Mouse (Mus musculus): ENCODE data around the gene Psip1.

The Psip1 gene

GRCm38 (mm10) chr4:83486117-83486901, at the start of gene Psip1:
Psip1 (minus strand) TSS chr4:83486459.
- in situ Hi-C loops (cut with MboI, MseI), result no loop called here

GRCm38 (mm10) chr4:83534024-83534423, 47.8 kb upstream of the Psip1 start:
- in situ Hi-C loops (cut with MboI, MseI), result loop anchor here (5.0 kb wide), 1 partner anchor 33 kb away; no protein-coding TSS in a partner anchor

GRCm38 (mm10) chr4:83533168-83533911, 47.1 kb upstream of the Psip1 start:
- in situ Hi-C loops (cut with MboI, MseI), result loop anchor here (5.0 kb wide), 1 partner anchor 34 kb away; no protein-coding TSS in a partner anchor

GRCm38 (mm10) chr4:83530060-83530459, 43.8 kb upstream of the Psip1 start:
- in situ Hi-C loops (cut with MboI, MseI), result loop anchor here (5.0 kb wide), 1 partner anchor 37 kb away; no protein-coding TSS in a partner anchor

- in situ Hi-C loops (cut with MboI, MseI), result no loop called here
Observed at GRCm38 (mm10) chr4:83527921-83528320, 41.7 kb upstream of the Psip1 start.

- in situ Hi-C loops (cut with MboI, MseI), result no loop called here
Observed at GRCm38 (mm10) chr4:83526988-83527334, 40.7 kb upstream of the Psip1 start.

GRCm38 (mm10) chr4:83526270-83526987, 40.2 kb upstream of the Psip1 start:
- in situ Hi-C loops (cut with MboI, MseI), result no loop called here

GRCm38 (mm10) chr4:83525690-83526055, 39.4 kb upstream of the Psip1 start:
- in situ Hi-C loops (cut with MboI, MseI), result no loop called here

- in situ Hi-C loops (cut with MboI, MseI), result no loop called here
Observed at GRCm38 (mm10) chr4:83524843-83525689, 38.8 kb upstream of the Psip1 start, which contains the start of gene Ccdc171. Ccdc171 (plus strand) TSS chr4:83525545.

GRCm38 (mm10) chr4:83524456-83524842, 38.2 kb upstream of the Psip1 start:
- in situ Hi-C loops (cut with MboI, MseI), result no loop called here

- in situ Hi-C loops (cut with MboI, MseI), result no loop called here
Observed at GRCm38 (mm10) chr4:83522066-83522465, 35.8 kb upstream of the Psip1 start.

GRCm38 (mm10) chr4:83520308-83520707, 34.0 kb upstream of the Psip1 start:
- in situ Hi-C loops (cut with MboI, MseI), result no loop called here

GRCm38 (mm10) chr4:83519807-83520206, 33.5 kb upstream of the Psip1 start:
- in situ Hi-C loops (cut with MboI, MseI), result loop anchor here (5.0 kb wide), 1 partner anchor 43 kb away; no protein-coding TSS in a partner anchor

- in situ Hi-C loops (cut with MboI, MseI), result loop anchor here (5.0 kb wide), 1 partner anchor 42 kb away; no protein-coding TSS in a partner anchor
Observed at GRCm38 (mm10) chr4:83519148-83519547, 32.9 kb upstream of the Psip1 start.

GRCm38 (mm10) chr4:83516144-83516543, 29.9 kb upstream of the Psip1 start:
- in situ Hi-C loops (cut with MboI, MseI), result loop anchor here (5.0 kb wide), 1 partner anchor 39 kb away; no protein-coding TSS in a partner anchor

- in situ Hi-C loops (cut with MboI, MseI), result loop anchor here (5.0 kb wide), 1 partner anchor 38 kb away; no protein-coding TSS in a partner anchor
Observed at GRCm38 (mm10) chr4:83514976-83515669, 28.9 kb upstream of the Psip1 start.

- in situ Hi-C loops (cut with MboI, MseI), result no loop called here
Observed at GRCm38 (mm10) chr4:83514183-83514582, 27.9 kb upstream of the Psip1 start.

GRCm38 (mm10) chr4:83512644-83513043, 26.4 kb upstream of the Psip1 start:
- in situ Hi-C loops (cut with MboI, MseI), result no loop called here

GRCm38 (mm10) chr4:83512217-83512616, 26.0 kb upstream of the Psip1 start:
- in situ Hi-C loops (cut with MboI, MseI), result no loop called here

- in situ Hi-C loops (cut with MboI, MseI), result no loop called here
Observed at GRCm38 (mm10) chr4:83511083-83511482, 24.8 kb upstream of the Psip1 start.
